Mouse (Mus musculus) lung, postnatal 0 days (tissue): ENCODE results near the gene Cutc.

Experiments used
- CTCF ChIP-seq: IDR thresholded peaks from 2 replicates; pipeline ENCODE4 v1.5.1; 2016; ENCODE audit warnings: antibody characterized with exemption, mild to moderate bottlenecking
- EP300 ChIP-seq: IDR thresholded peaks from 2 replicates; pipeline ENCODE4 v1.6.1; 2016; ENCODE audit warnings: antibody characterized with exemption, mild to moderate bottlenecking, control low read depth

DNA sequence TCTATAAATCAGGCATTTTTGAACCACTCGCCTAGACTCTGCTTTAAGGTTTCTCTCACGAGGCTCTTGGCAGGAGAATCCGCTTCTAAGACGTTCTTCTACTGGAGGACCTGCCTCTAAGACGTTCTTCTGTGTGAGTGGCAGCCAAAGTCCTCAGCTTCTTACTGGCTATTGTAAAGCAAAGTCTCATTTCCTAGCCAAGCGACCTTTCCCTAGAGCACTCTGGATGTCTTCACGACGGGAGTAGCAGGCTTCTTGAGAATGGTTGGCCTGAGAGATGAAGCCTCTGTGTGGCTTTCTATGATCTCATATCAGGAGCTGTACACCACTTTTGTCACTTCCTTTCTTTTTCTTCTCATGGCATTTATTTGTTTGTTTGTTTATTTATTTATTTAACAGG, 42.7 kb downstream of the Cutc start:
- no peak for TF ChIP-seq CTCF
- TF ChIP-seq EP300 = no peak
